ENCODE assay signal across 28 mouse cellular contexts in the genomic region with DNA sequence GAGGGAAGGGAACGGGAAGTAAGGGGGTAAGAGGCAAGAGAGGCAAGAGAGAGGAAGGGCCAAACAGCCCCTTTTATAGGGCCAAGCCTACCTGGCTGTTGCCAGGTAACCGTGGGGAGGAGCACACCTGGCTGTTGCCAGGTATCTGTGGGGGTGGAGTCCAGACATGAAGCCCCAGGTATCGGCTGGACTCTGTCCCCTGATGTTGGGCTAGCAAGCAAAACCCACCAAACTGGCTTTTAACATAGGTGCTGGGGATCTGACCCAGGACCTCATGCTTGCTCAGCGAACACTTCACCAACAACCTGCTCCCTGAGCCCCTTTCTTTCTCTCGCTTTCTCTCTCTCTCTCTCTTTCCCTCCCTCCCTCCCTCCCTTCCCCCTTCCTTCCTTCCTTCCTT. TPM values are rescaled to one million over a fixed set of nuclear protein-coding genes. Genes with fewer than 3 reads are reported as not detected.
DNase-seq lines count a peak whose midpoint lies in the region; ATAC-seq and TF ChIP-seq lines count a peak whose summit lies in the region.
"Had no signal": no experiment of that assay in that cellular context is flagged by ENCODE, and none has a peak within 500 bp of the region (broad histone marks: within the 10 kb centered on the region; RNA-seq: fewer than 3 reads in every experiment).

No protein-coding gene starts in this region.

- peaks cover 29% of the 10 kb centered on the region for H3K4me1 ChIP-seq in midbrain, embryonic 10.5 days
- peaks cover 7% of the 10 kb centered on the region; the same call in 1 of the 2 replicates for H3K4me1 ChIP-seq in midbrain, embryonic 16.5 days (ENCODE audit: control insufficient read depth, insufficient read depth, low read length)
- H3K4me1 ChIP-seq in intestine, postnatal 0 days (replicated peaks; ENCODE audit: control insufficient read depth, insufficient read depth, low read length) = 0 out of 2 replicates have a peak, but pooled peaks cover 4% of the 10 kb centered on the region
- peaks cover 11% of the 10 kb centered on the region for H3K4me1 ChIP-seq in stomach, embryonic 15.5 days
- peaks cover 4% of the 10 kb centered on the region; the same call in 1 of the 2 replicates for H3K4me1 ChIP-seq in stomach, postnatal 0 days (replicated peaks; ENCODE audit: control insufficient read depth, insufficient read depth)

- TF ChIP-seq CTCF in intestine, postnatal 0 days (IDR thresholded peaks at IDR 0.05; ENCODE audit: low read depth) = no peak
- no peak for TF ChIP-seq CTCF in stomach, postnatal 0 days (IDR thresholded peaks at IDR 0.05; ENCODE audit: low read depth)

- no peak overlapping the region for H3K9ac ChIP-seq in midbrain, embryonic 16.5 days (ENCODE audit: low read depth, low read length)
- H3K9ac ChIP-seq in intestine, postnatal 0 days (ENCODE audit: low read depth, low read length) = no peak overlapping the region
- H3K9ac ChIP-seq in stomach, embryonic 15.5 days = no peak overlapping the region
- no peak overlapping the region for H3K9ac ChIP-seq in stomach, postnatal 0 days (ENCODE audit: low read length)
- H3K9ac ChIP-seq: embryonic facial prominence, embryonic 13.5 days; embryonic facial prominence, embryonic 15.5 days; forebrain, embryonic 12.5 days had no signal

- TF ChIP-seq EP300 in stomach, postnatal 0 days (optimal IDR thresholded peaks at IDR 0.05) = no peak

- no peak overlapping the region for H3K4me2 ChIP-seq in midbrain, embryonic 16.5 days (ENCODE audit: low read length)
- no peak overlapping the region for H3K4me2 ChIP-seq in intestine, postnatal 0 days (replicated peaks; ENCODE audit: low read depth)
- no peak overlapping the region for H3K4me2 ChIP-seq in stomach, embryonic 15.5 days
- H3K4me2 ChIP-seq in stomach, postnatal 0 days (replicated peaks; ENCODE audit: low read depth) = no peak overlapping the region
- H3K4me2 ChIP-seq: embryonic facial prominence, embryonic 13.5 days; embryonic facial prominence, embryonic 15.5 days; forebrain, embryonic 12.5 days had no signal

- 0 out of 2 replicates have a peak overlapping the region, but pooled peaks have one; percentile 33 for H3K27ac ChIP-seq in midbrain, embryonic 10.5 days (replicated peaks)
- no peak overlapping the region for H3K27ac ChIP-seq in midbrain, embryonic 16.5 days (ENCODE audit: low read length)
- no peak overlapping the region for H3K27ac ChIP-seq in intestine, postnatal 0 days (ENCODE audit: low read depth, low read length)
- no peak overlapping the region for H3K27ac ChIP-seq in stomach, embryonic 15.5 days
- H3K27ac ChIP-seq in stomach, postnatal 0 days (replicated peaks) = no peak overlapping the region
- H3K27ac ChIP-seq: embryonic facial prominence, embryonic 13.5 days; embryonic facial prominence, embryonic 15.5 days; forebrain, embryonic 10.5 days; forebrain, embryonic 12.5 days had no signal

- H3K4me3 ChIP-seq in midbrain, embryonic 10.5 days = no peak overlapping the region
- no peak overlapping the region for H3K4me3 ChIP-seq in midbrain, embryonic 16.5 days (ENCODE audit: low read depth, low read length)
- no peak overlapping the region for H3K4me3 ChIP-seq in intestine, postnatal 0 days (ENCODE audit: low read depth, low read length)
- no peak overlapping the region for H3K4me3 ChIP-seq in stomach, embryonic 15.5 days (replicated peaks)
- H3K4me3 ChIP-seq in stomach, postnatal 0 days (ENCODE audit: low read depth, low read length) = no peak overlapping the region
- H3K4me3 ChIP-seq: embryonic facial prominence, embryonic 13.5 days; embryonic facial prominence, embryonic 15.5 days; erythroblast, embryonic 14.5 days; forebrain, embryonic 10.5 days; forebrain, embryonic 12.5 days had no signal

- no peak for ATAC-seq in midbrain, embryonic 16.5 days
- ATAC-seq in intestine, postnatal 0 days = peak; percentile 56; the same call in 1 of the 2 replicates
- ATAC-seq in stomach, embryonic 15.5 days (ENCODE audit: insufficient read depth, low FRiP score, low read depth) = peak; percentile 63; the same call in 1 of the 2 replicates
- peak; percentile 27; the same call in 1 of the 2 replicates for ATAC-seq in stomach, postnatal 0 days (ENCODE audit: low FRiP score, low TSS enrichment)
- no peak for ATAC-seq in cerebellum, adult (ENCODE audit: insufficient number of reproducible peaks, low FRiP score, low TSS enrichment)
- ATAC-seq: CD4-positive, CD25-positive, alpha-beta regulatory T cell, adult 4 months; forebrain, embryonic 14.5 days; forebrain, embryonic 16.5 days had no signal

- H3K27me3 ChIP-seq in midbrain, embryonic 10.5 days (ENCODE audit: low read depth, poor library complexity, severe bottlenecking) = peaks cover 44% of the 10 kb centered on the region
- no peaks in the 10 kb centered on the region for H3K27me3 ChIP-seq in midbrain, embryonic 16.5 days (ENCODE audit: control insufficient read depth, insufficient read depth, low read depth, low read length)
- no peaks in the 10 kb centered on the region for H3K27me3 ChIP-seq in intestine, postnatal 0 days (replicated peaks; ENCODE audit: control insufficient read depth, insufficient read depth, low read length)
- no peaks in the 10 kb centered on the region for H3K27me3 ChIP-seq in stomach, embryonic 15.5 days (replicated peaks)
- no peaks in the 10 kb centered on the region for H3K27me3 ChIP-seq in stomach, postnatal 0 days (ENCODE audit: control insufficient read depth, insufficient read depth, low read length)
- H3K27me3 ChIP-seq: CH12.LX; embryonic facial prominence, embryonic 13.5 days; embryonic facial prominence, embryonic 15.5 days had no signal

- peaks cover 3% of the 10 kb centered on the region; the same call in 1 of the 2 replicates for H3K9me3 ChIP-seq in midbrain, embryonic 10.5 days (replicated peaks)
- no peaks in the 10 kb centered on the region for H3K9me3 ChIP-seq in midbrain, embryonic 16.5 days (replicated peaks; ENCODE audit: control insufficient read depth, low read length, poor library complexity, severe bottlenecking)
- no peaks in the 10 kb centered on the region for H3K9me3 ChIP-seq in intestine, postnatal 0 days (ENCODE audit: control insufficient read depth)
- H3K9me3 ChIP-seq in stomach, embryonic 15.5 days = no peaks in the 10 kb centered on the region
- no peaks in the 10 kb centered on the region for H3K9me3 ChIP-seq in stomach, postnatal 0 days (ENCODE audit: control insufficient read depth, low read length)
- H3K9me3 ChIP-seq: embryonic facial prominence, embryonic 13.5 days; embryonic facial prominence, embryonic 15.5 days; forebrain, embryonic 12.5 days had no signal

- DNase-seq in midbrain, embryonic 10.5 days (ENCODE audit: low spot score) = no peak
- DNase-seq in stomach, postnatal 0 days (ENCODE audit: low spot score) = no peak
- DNase-seq in Muller cell, postnatal 12 days (ENCODE audit: inconsistent ontology term) = no peak
- DNase-seq in urinary bladder, postnatal 25 days (ENCODE audit: low spot score) = no peak
- DNase-seq: adrenal gland, adult 2 months; adrenal gland, postnatal 36 days; B cell, adult 2 months; cerebellum, adult 11 months; cerebellum, adult 18-20 months; cerebellum, adult 8-10 months; cerebellum, adult 9-11 months; cerebellum, postnatal 14 days; cerebellum, postnatal 36 days; embryo, embryonic 11 days had no signal

- no peaks in the 10 kb centered on the region for H3K36me3 ChIP-seq in midbrain, embryonic 10.5 days
- H3K36me3 ChIP-seq in midbrain, embryonic 16.5 days (ENCODE audit: control insufficient read depth, insufficient read depth, low read length) = no peaks in the 10 kb centered on the region
- no peaks in the 10 kb centered on the region for H3K36me3 ChIP-seq in intestine, postnatal 0 days (ENCODE audit: control insufficient read depth, insufficient read depth)
- H3K36me3 ChIP-seq in stomach, embryonic 15.5 days = no peaks in the 10 kb centered on the region
- no peaks in the 10 kb centered on the region for H3K36me3 ChIP-seq in stomach, postnatal 0 days (ENCODE audit: control insufficient read depth, insufficient read depth, low read length)
- H3K36me3 ChIP-seq: embryonic facial prominence, embryonic 13.5 days; embryonic facial prominence, embryonic 15.5 days; forebrain, embryonic 10.5 days; forebrain, embryonic 12.5 days; G1E had no signal

- 77% methylated on average over 5 of the region's 5 CpGs for WGBS in midbrain, embryonic 10.5 days
- WGBS in midbrain, embryonic 16.5 days = 84% methylated on average over 5 of the region's 5 CpGs
- WGBS in intestine, postnatal 0 days = 55% methylated on average over 5 of the region's 5 CpGs
- 79% methylated on average over 5 of the region's 5 CpGs for WGBS in stomach, embryonic 15.5 days
- WGBS in stomach, postnatal 0 days = 82% methylated on average over 5 of the region's 5 CpGs

RNA-seq across cellular contexts. Expression of a gene that starts 37.0 kb away (rescaled TPM):
- polyA plus RNA-seq in midbrain, embryonic 10.5 days (2016; fragmentation: Nextera tagmentation; extraction: Ambion mirVana) = 5.9 and 8.6 TPM in 2 replicates
- polyA plus RNA-seq in midbrain, embryonic 16.5 days (2015; fragmentation: Nextera tagmentation; extraction: Ambion mirVana) = 2.6 and 3.2 TPM in 2 replicates
- polyA plus RNA-seq in intestine, postnatal 0 days (2015; fragmentation: Nextera tagmentation; extraction: Ambion mirVana) = 2.6 and 3.0 TPM in 2 replicates
- polyA plus RNA-seq in stomach, embryonic 15.5 days (2015; fragmentation: Nextera tagmentation; extraction: Ambion mirVana) = 7.7 and 9.6 TPM in 2 replicates
- 3.9 and 4.5 TPM in 2 replicates for polyA plus RNA-seq in stomach, postnatal 0 days (2015; fragmentation: Nextera tagmentation; extraction: Ambion mirVana)
- polyA plus RNA-seq: CD4-positive, CD25-positive, alpha-beta regulatory T cell, adult 4 months had no signal

Comparison
In these comparisons a context has a peak if more than half of its experiments do, and no peak if none do; other contexts are left out.
1. ATAC-seq: peak in intestine, postnatal 0 days (single experiment), stomach, embryonic 15.5 days (single experiment) and stomach, postnatal 0 days (single experiment); none in midbrain, embryonic 16.5 days (single experiment) and cerebellum, adult (single experiment).